Mouse (Mus musculus): ENCODE measurements at regions not wholly inside any gene's neighbourhood (a gene's known extent, or its start where the extent isn't known, plus 50 kb on each side); places are given as distances from the start of the nearest gene placed in this dataset.

- Histone ChIP-seq H3K4me1 (ENCODE audit: control insufficient read depth, insufficient read depth, low read length) (peaks cover 9% of the 10 kb centered on the region), H3K4me3 (ENCODE audit: insufficient read depth, low read depth, low read length) (no peak overlapping the region), H3K27ac (ENCODE audit: insufficient read depth, low read depth, low read length) (no peak overlapping the region)
- 35% methylated on average over 3 of the region's 3 CpGs for WGBS
- TF ChIP-seq POLR2A (IDR thresholded peaks at IDR 0.05; ENCODE audit: insufficient read depth, low read depth, low read length): no peak
- TF ChIP-seq CTCF (IDR thresholded peaks at IDR 0.05; ENCODE audit: insufficient read depth, low read depth, low read length): no peak
These were observed 110.7 kb upstream of the Nebl start for GRCm38 (mm10) chr2:17841963-17842362.

- Histone ChIP-seq H3K27ac (ENCODE audit: insufficient read depth, low read depth, low read length) (no peak overlapping the region), H3K4me1 (ENCODE audit: control insufficient read depth, insufficient read depth, low read length) (peaks cover 9% of the 10 kb centered on the region), H3K4me3 (ENCODE audit: insufficient read depth, low read depth, low read length) (no peak overlapping the region)
- TF ChIP-seq CTCF (IDR thresholded peaks at IDR 0.05; ENCODE audit: insufficient read depth, low read depth, low read length) (no peak), POLR2A (IDR thresholded peaks at IDR 0.05; ENCODE audit: insufficient read depth, low read depth, low read length) (no peak)
- WGBS: 83% methylated on average over 2 of the region's 2 CpGs
These were observed 110.3 kb upstream of the Nebl start for GRCm38 (mm10) chr2:17841546-17841945.

GRCm38 (mm10) chr2:17840941-17841498 lies 109.8 kb upstream of the Nebl start:
- Histone ChIP-seq H3K4me3 (ENCODE audit: insufficient read depth, low read depth, low read length) (no peak overlapping the region), H3K27ac (ENCODE audit: insufficient read depth, low read depth, low read length) (no peak overlapping the region), H3K4me1 (ENCODE audit: control insufficient read depth, insufficient read depth, low read length) (peaks cover 9% of the 10 kb centered on the region)
- WGBS: 80% methylated on average over 4 of the region's 4 CpGs
- TF ChIP-seq POLR2A (IDR thresholded peaks at IDR 0.05; ENCODE audit: insufficient read depth, low read depth, low read length) (no peak), CTCF (IDR thresholded peaks at IDR 0.05; ENCODE audit: insufficient read depth, low read depth, low read length) (no peak)

- TF ChIP-seq POLR2A (IDR thresholded peaks at IDR 0.05; ENCODE audit: insufficient read depth, low read depth, low read length): no peak
- WGBS: 31% methylated on average over 4 of the region's 4 CpGs
- Histone ChIP-seq H3K27ac (ENCODE audit: insufficient read depth, low read depth, low read length) (no peak overlapping the region), H3K4me1 (ENCODE audit: control insufficient read depth, insufficient read depth, low read length) (peaks cover 9% of the 10 kb centered on the region), H3K4me3 (ENCODE audit: insufficient read depth, low read depth, low read length) (no peak overlapping the region)
These were observed 108.4 kb upstream of the Nebl start for GRCm38 (mm10) chr2:17839649-17840048.

DNA sequence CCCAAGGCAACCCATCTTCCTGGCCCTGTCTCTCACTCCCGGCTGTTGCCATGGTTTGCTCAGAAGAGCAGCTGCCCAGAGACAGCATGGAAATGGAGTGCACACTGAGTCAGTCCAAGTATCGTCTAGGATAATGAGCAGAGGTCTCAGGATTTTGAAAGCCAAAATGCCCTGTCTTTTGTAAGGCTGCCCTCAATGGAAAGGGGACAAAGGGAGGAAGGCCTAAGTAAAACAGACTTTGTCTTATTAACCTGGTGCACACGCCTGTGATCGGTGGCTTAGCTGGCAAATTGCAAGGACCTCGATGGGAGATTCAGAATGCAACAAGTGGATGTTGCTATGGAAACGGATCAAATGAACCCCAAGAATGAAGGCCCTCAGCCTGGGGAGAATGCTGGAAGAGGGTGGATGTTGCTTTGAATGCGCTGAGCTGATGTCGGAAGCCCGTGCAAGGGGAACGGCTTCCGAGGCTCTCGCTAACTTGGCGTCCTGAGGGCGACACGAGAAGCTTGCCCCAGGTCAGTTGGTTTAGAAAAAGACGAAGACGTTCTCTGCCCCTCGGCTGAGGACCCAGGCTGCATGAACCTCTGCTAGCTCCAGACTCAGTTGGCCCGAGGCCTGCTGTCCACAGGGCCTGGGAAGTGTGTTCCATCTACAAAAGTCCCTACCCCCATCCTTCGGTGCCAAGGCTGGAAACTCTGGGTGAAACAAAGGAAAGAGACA lies 107.8 kb upstream of the Nebl start:
- TF ChIP-seq CTCF (IDR thresholded peaks at IDR 0.05; ENCODE audit: insufficient read depth, low read depth, low read length): no peak
- 47% methylated on average over 20 of the region's 20 CpGs for WGBS
- Histone ChIP-seq H3K4me1 (ENCODE audit: control insufficient read depth, insufficient read depth, low read length) (peaks cover 9% of the 10 kb centered on the region), H3K4me3 (ENCODE audit: insufficient read depth, low read depth, low read length) (no peak overlapping the region), H3K27ac (ENCODE audit: insufficient read depth, low read depth, low read length) (no peak overlapping the region)

- WGBS: 76% methylated on average over 7 of the region's 7 CpGs
- no peak overlapping the region for H3K4me3 ChIP-seq (ENCODE audit: insufficient read depth, low read depth, low read length)
- TF ChIP-seq CTCF (IDR thresholded peaks at IDR 0.05; ENCODE audit: insufficient read depth, low read depth, low read length) (no peak), POLR2A (IDR thresholded peaks at IDR 0.05; ENCODE audit: insufficient read depth, low read depth, low read length) (no peak)
- no peak overlapping the region for H3K27ac ChIP-seq (ENCODE audit: insufficient read depth, low read depth, low read length)
- H3K4me1 ChIP-seq (ENCODE audit: control insufficient read depth, insufficient read depth, low read length): peaks cover 9% of the 10 kb centered on the region
These were observed 107.1 kb upstream of the Nebl start for GRCm38 (mm10) chr2:17838381-17838680.

DNA sequence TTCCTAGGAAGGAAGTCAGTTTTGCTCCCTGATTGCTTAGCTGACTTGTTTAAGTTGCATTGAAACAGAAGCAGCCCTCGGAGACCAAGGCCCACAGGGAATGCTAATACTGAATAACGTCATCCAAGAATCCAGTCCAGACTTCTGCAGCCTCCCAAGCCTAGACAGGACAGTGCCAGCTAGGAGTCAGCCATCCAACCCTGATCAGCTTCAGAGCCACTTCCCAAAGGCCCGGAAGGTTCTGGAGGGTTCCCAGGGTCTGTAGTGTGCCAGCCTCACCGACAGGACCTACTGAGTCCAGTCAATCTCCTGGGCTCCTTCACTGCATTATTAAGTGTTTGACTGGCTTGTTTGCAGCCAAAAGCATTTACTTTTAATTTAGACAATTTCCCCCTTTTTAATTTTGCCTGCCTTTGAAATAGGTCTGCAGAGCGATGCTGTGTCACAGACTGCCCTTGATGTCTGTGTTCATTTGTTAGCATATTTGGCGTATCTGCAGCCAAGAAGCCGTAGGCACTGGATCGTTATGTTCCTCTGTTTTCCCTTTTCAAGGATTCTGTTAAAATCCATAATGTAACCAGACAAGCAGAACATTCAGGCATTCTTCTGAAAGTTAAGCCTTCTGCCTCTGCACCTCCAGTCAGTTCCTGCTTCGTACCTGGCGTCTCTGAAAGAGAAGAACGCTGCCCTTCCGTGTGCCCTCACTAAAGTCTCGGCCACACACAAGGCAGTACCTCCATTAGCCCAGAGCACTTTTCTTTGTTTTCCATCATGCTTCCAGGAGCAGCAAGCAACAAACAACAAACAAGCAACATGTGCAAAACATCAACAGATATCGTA lies 106.5 kb upstream of the Nebl start:
- TF ChIP-seq POLR2A (IDR thresholded peaks at IDR 0.05; ENCODE audit: insufficient read depth, low read depth, low read length) (no peak), CTCF (IDR thresholded peaks at IDR 0.05; ENCODE audit: insufficient read depth, low read depth, low read length) (no peak)
- H3K4me3 ChIP-seq (ENCODE audit: insufficient read depth, low read depth, low read length): no peak overlapping the region
- H3K27ac ChIP-seq (ENCODE audit: insufficient read depth, low read depth, low read length): no peak overlapping the region
- peaks cover 9% of the 10 kb centered on the region for H3K4me1 ChIP-seq (ENCODE audit: control insufficient read depth, insufficient read depth, low read length)
- 72% methylated on average over 14 of the region's 14 CpGs for WGBS

DNA sequence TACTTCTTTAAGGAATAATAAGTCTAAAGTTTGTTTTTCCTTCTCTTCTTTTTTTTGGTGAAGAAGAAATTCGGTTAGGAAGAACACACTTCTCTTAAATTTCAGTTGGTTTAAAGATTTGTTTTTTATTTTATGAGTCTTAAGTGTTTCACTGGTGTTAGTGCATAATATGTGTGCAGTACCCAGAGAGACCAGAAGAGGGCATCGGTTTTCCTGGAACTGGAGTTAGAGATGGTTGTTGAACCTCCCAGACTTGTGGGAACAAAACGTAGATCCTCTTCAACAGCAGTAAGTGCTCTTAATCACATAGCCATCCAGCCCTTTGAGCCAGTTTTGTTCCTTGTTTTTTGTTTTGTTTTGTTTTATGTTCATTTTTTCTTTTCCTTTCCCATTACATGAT lies 101.5 kb upstream of the Nebl start:
- H3K27ac ChIP-seq (ENCODE audit: insufficient read depth, low read depth, low read length): no peak overlapping the region
- H3K4me3 ChIP-seq (ENCODE audit: insufficient read depth, low read depth, low read length): no peak overlapping the region
- WGBS: 87% methylated on average over 3 of the region's 3 CpGs
- no peak for TF ChIP-seq POLR2A (IDR thresholded peaks at IDR 0.05; ENCODE audit: insufficient read depth, low read depth, low read length)
- TF ChIP-seq CTCF (IDR thresholded peaks at IDR 0.05; ENCODE audit: insufficient read depth, low read depth, low read length): no peak
- no peaks in the 10 kb centered on the region for H3K4me1 ChIP-seq (ENCODE audit: control insufficient read depth, insufficient read depth, low read length)

DNA sequence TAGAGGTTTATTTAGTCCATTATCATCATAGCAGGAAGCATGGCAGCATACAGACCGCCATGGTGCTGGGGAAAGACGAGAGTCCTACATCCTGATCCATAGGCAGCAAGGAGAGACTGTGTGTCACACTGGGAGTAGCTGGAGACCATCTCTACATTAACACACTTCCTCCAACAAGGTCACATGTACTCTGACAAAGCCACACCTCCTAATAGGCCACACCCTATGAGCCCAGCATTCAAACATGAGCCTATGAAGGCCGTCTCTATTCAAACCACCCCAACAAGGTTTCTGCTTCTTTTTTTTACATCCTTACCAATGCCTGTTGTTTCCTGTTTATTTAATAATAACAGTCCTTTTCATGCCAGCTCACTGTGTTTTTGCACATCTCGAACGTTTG lies 99.0 kb upstream of the Nebl start:
- WGBS: 86% methylated on average over 5 of the region's 5 CpGs
- TF ChIP-seq POLR2A (IDR thresholded peaks at IDR 0.05; ENCODE audit: insufficient read depth, low read depth, low read length) (no peak), CTCF (IDR thresholded peaks at IDR 0.05; ENCODE audit: insufficient read depth, low read depth, low read length) (no peak)
- H3K4me3 ChIP-seq (ENCODE audit: insufficient read depth, low read depth, low read length): no peak overlapping the region
- no peak overlapping the region for H3K27ac ChIP-seq (ENCODE audit: insufficient read depth, low read depth, low read length)
- H3K4me1 ChIP-seq (ENCODE audit: control insufficient read depth, insufficient read depth, low read length): no peaks in the 10 kb centered on the region
